Mouse (Mus musculus): ENCODE measurements around the gene Tnfrsf17. TPM values are rescaled to one million over a fixed set of nuclear protein-coding genes. Genes with fewer than 3 reads are reported as not detected.

Gene Tnfrsf17
- polyA plus RNA-seq, 2 experiments = 0.18 to 0.23 TPM

DNA sequence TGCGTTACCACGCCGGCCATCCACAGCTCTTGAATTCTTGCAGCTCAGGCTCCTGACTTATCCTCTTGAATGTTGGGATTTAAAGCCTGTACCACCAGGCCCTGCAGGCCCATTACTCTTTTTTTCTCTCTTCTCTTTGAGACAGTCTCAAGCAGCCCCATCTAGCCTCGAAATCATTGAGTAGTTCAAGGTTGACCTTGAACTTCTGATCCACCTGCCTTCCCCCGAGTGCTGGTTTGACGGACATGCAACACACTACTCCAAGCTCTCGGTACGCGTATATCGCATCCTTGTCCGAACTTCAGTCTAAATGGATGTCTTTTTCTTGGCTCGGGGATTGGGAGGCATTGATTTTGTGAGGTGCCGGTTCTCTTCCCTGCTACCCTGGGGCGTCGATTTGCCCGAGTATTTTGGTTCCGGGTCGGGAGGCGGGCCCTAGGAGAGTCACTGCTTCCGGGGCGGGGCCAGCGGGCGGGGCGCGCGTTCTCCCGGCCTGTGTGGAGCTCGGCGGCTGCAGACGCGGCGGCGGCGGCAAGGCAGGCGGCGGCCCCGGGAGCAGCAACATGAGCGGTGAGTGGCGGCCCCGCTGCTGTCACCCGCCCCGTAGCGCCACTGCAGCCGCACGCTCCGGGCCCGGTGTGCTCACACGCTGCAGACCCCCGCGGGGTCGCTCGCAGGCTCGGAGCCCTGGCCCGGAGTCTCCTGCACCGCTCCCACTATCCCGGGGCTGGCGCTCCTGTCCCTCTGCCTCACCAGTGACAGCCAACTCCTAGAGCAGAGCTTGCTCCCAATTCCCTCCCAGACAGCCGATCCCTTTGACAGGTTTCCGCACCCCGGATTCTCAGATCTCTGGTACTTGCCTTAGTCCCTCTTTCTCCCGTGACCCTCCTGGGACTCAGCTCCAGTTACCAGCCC is 9.1 kb downstream of the Tnfrsf17 start, which contains the start of gene Snx29:
Snx29 (plus strand) TSS at position 500 of the 915 bp plus-strand sequence.
- peak; percentile 98 for ATAC-seq (ENCODE audit: low FRiP score, low read depth)
- H3K9me3 ChIP-seq (ENCODE audit: control insufficient read depth, low read length) = no peaks in the 10 kb centered on the region
- H3K4me2 ChIP-seq (replicated peaks; ENCODE audit: low read depth, low read length, severe bottlenecking) = peak within 1 kb of the TSS; percentile 94
- WGBS = 5% methylated on average over 52 of the region's 61 CpGs
- H3K4me3 ChIP-seq (replicated peaks; ENCODE audit: low read length) = peak within 1 kb of the TSS; percentile 81
- peak within 1 kb of the TSS; percentile 78 for H3K9ac ChIP-seq (ENCODE audit: low read depth, low read length, severe bottlenecking)
- no peaks in the 10 kb centered on the region for H3K36me3 ChIP-seq (ENCODE audit: control insufficient read depth, insufficient read depth, low read length)
- H3K27ac ChIP-seq (replicated peaks; ENCODE audit: low read depth, low read length) = peak within 1 kb of the TSS; percentile 39; the same call in 1 of the 2 replicates
- no peak for TF ChIP-seq POLR2A (IDR thresholded peaks at IDR 0.05; ENCODE audit: borderline replicate concordance, extremely low read depth, insufficient read depth, insufficient read length)
- H3K27me3 ChIP-seq (ENCODE audit: control insufficient read depth, insufficient read depth, low read length) = no peaks in the 10 kb centered on the region
- peak; percentile 92 for DNase-seq (ENCODE audit: low spot score)
- H3K4me1 ChIP-seq (ENCODE audit: control insufficient read depth, insufficient read depth, low read length) = peaks cover 10% of the 10 kb centered on the region

DNA sequence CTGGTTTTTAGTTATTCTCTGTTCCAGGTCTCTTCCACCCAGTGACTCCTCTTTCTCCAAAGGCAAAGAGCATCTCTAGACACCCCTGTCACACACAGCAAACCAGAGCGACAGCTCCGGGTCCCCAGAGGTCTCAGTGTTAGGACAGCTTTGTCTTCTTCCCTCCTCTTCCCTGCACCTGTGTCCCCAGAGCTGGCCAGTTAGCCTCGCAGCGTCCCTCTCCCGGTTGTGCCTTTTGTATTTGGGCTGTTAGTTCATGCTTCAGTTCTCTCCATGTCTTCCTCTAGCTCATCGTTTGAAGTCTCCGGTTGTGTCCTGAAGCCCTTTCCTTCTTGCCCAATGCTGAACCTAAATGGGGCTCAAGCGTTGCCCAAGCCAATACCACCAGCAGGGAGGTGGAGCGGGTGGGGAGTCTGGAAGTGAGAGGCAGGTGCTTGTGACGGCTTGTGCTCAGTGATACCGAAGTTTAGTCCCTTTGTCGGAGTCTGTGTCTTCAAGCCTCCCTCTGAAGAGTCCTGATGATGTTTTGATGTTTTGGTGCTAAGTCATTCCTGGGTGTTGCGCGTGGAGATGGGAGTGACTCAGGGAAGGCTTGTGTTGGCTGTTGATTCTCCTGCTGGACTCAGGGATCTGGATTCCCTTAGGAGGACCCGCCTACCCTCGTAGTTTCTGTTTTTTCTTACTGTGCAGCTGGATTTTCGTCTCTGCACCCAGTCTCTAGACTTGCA is 9.9 kb downstream of the Tnfrsf17 start:
- Histone ChIP-seq H3K9ac (ENCODE audit: low read depth, low read length, severe bottlenecking) (peak overlapping the region; percentile 78), H3K27me3 (ENCODE audit: control insufficient read depth, insufficient read depth, low read length) (no peaks in the 10 kb centered on the region), H3K4me1 (ENCODE audit: control insufficient read depth, insufficient read depth, low read length) (peaks cover 10% of the 10 kb centered on the region), H3K27ac (replicated peaks; ENCODE audit: low read depth, low read length) (0 out of 2 replicates have a peak overlapping the region, but pooled peaks have one; percentile 39), H3K4me3 (replicated peaks; ENCODE audit: low read length) (peak overlapping the region; percentile 81), H3K36me3 (ENCODE audit: control insufficient read depth, insufficient read depth, low read length) (no peaks in the 10 kb centered on the region), H3K4me2 (replicated peaks; ENCODE audit: low read depth, low read length, severe bottlenecking) (peak overlapping the region; percentile 94), H3K9me3 (ENCODE audit: control insufficient read depth, low read length) (no peaks in the 10 kb centered on the region)
- WGBS = 8% methylated on average over 17 of the region's 17 CpGs
- no peak for TF ChIP-seq POLR2A (IDR thresholded peaks at IDR 0.05; ENCODE audit: borderline replicate concordance, extremely low read depth, insufficient read depth, insufficient read length)
- ATAC-seq (ENCODE audit: low FRiP score, low read depth) (no peak), DNase-seq (ENCODE audit: low spot score) (no peak)

DNA sequence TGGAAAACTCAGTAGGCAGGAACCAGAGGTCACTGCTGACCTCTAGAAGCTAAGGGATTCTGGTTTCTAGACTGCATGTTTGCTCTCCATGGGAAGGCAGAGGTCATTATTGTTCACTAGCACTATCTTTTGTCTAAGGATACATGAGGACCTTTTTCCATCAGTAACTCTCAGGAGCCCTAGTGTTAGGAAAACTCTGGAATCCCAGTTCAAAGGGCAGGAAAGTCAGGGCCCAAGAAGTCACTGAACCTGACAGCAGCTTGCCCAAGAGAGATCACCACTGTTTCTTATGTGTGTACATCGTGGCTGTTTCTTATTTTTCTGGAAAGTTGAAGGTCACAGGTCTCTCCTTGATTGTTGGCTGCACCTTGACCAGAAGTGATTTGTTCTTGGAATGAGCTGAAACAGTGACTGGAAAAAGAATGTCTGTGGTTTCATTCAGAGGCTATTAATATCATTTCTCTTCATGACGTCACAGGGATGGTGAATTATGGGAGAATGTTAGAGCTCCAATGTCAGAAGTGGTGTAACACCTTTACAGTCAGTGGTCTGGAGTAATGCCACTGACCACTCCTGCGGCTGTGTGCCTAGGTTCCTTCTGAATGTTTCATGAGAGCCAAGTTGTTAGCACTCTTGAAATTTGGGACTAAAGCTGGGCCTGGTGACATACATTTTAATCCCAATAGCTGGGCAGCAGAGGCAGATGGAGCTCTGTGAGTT is 16.6 kb downstream of the Tnfrsf17 start:
- ATAC-seq (ENCODE audit: low FRiP score, low read depth) (no peak), DNase-seq (ENCODE audit: low spot score) (no peak)
- TF ChIP-seq POLR2A (IDR thresholded peaks at IDR 0.05; ENCODE audit: borderline replicate concordance, extremely low read depth, insufficient read depth, insufficient read length) = no peak
- WGBS = 85% methylated on average over 3 of the region's 3 CpGs
- no peak overlapping the region for H3K9ac ChIP-seq (ENCODE audit: low read depth, low read length, severe bottlenecking)
- no peaks in the 10 kb centered on the region for H3K4me1 ChIP-seq (ENCODE audit: control insufficient read depth, insufficient read depth, low read length)
- no peaks in the 10 kb centered on the region for H3K36me3 ChIP-seq (ENCODE audit: control insufficient read depth, insufficient read depth, low read length)
- no peaks in the 10 kb centered on the region for H3K27me3 ChIP-seq (ENCODE audit: control insufficient read depth, insufficient read depth, low read length)
- no peak overlapping the region for H3K27ac ChIP-seq (replicated peaks; ENCODE audit: low read depth, low read length)
- no peaks in the 10 kb centered on the region for H3K9me3 ChIP-seq (ENCODE audit: control insufficient read depth, low read length)
- no peak overlapping the region for H3K4me3 ChIP-seq (replicated peaks; ENCODE audit: low read length)
- no peak overlapping the region for H3K4me2 ChIP-seq (replicated peaks; ENCODE audit: low read depth, low read length, severe bottlenecking)

DNA sequence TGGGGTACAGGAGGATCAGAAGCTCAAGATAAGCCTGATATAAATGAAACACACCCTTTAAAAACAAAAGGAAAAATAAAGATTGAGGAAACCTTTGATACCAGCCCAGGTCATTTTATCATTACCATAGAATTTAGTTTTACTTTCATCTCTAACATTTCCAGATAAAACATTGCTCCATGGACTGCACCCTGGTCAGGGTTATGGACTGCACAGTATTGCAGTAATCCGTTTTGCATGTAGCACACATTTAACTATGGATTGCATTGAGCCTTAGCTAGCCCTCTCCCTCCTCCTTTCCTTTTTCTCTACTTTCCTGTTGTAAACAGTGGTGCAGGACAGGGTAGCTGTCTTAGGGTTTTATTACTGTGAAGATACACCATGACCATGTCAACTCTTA is 17.4 kb downstream of the Tnfrsf17 start:
- WGBS = 79% methylated on average over 1 of the region's 1 CpGs
- Histone ChIP-seq H3K27me3 (ENCODE audit: control insufficient read depth, insufficient read depth, low read length) (no peaks in the 10 kb centered on the region), H3K4me3 (replicated peaks; ENCODE audit: low read length) (no peak overlapping the region), H3K9ac (ENCODE audit: low read depth, low read length, severe bottlenecking) (no peak overlapping the region), H3K4me1 (ENCODE audit: control insufficient read depth, insufficient read depth, low read length) (no peaks in the 10 kb centered on the region), H3K4me2 (replicated peaks; ENCODE audit: low read depth, low read length, severe bottlenecking) (no peak overlapping the region), H3K9me3 (ENCODE audit: control insufficient read depth, low read length) (no peaks in the 10 kb centered on the region), H3K36me3 (ENCODE audit: control insufficient read depth, insufficient read depth, low read length) (no peaks in the 10 kb centered on the region), H3K27ac (replicated peaks; ENCODE audit: low read depth, low read length) (no peak overlapping the region)
- ATAC-seq (ENCODE audit: low FRiP score, low read depth) = no peak
- TF ChIP-seq POLR2A (IDR thresholded peaks at IDR 0.05; ENCODE audit: borderline replicate concordance, extremely low read depth, insufficient read depth, insufficient read length) = no peak
- no peak for DNase-seq (ENCODE audit: low spot score)
